Mouse (Mus musculus) midbrain, postnatal 0 days (tissue): ENCODE measurements around the gene Tbxa2r. TPM values are rescaled to one million over a fixed set of nuclear protein-coding genes. Genes with fewer than 3 reads are reported as not detected.

ENCODE experiments used
- ATAC-seq: fragments of 200-750 bp; cut with Nextera tagmentation; 2 replicates; pipeline ENCODE4 v1.8.0; 2017; ENCODE audit warnings: moderate number of reproducible peaks, mild to moderate bottlenecking, moderate TSS enrichment, moderate library complexity; ENCODE audit not compliant: low FRiP score
- DNase-seq: peaks from one replicate; pipeline ENCODE4 v3.0.0-alpha.2; 2015; ENCODE audit warnings: low spot score
- H3K27ac ChIP-seq: fragments of 300-500 bp; sonication (generic); 2 replicates; pipeline ENCODE4 v1.5.1; 2014; ENCODE audit warnings: low read depth, mild to moderate bottlenecking, low read length, mixed read lengths
- H3K27me3 ChIP-seq: fragments of 300-500 bp; sonication (generic); 2 replicates; pipeline ENCODE4 v1.6.1; 2014; ENCODE audit warnings: low read length, control low read depth, mixed read lengths; ENCODE audit not compliant: insufficient read depth
- H3K36me3 ChIP-seq: fragments of 300-500 bp; sonication (generic); 2 replicates; pipeline ENCODE4 v1.6.1; 2014; ENCODE audit warnings: low read length, control low read depth, mixed read lengths; ENCODE audit not compliant: insufficient read depth
- H3K4me1 ChIP-seq: fragments of 300-500 bp; sonication (generic); 2 replicates; pipeline ENCODE4 v1.6.1; 2014; ENCODE audit warnings: mild to moderate bottlenecking, control low read depth, antibody characterized with exemption, low read length, mixed read lengths; ENCODE audit not compliant: insufficient read depth
- H3K4me2 ChIP-seq: fragments of 300-500 bp; sonication (generic); 2 replicates; pipeline ENCODE4 v1.6.1; 2014; ENCODE audit warnings: low read depth, mild to moderate bottlenecking, low read length, mixed read lengths; ENCODE audit not compliant: poor library complexity, severe bottlenecking
- H3K4me3 ChIP-seq: fragments of 300-500 bp; sonication (generic); 2 replicates; pipeline ENCODE4 v1.5.1; 2014; ENCODE audit warnings: low read depth, mild to moderate bottlenecking, low read length, moderate library complexity
- H3K9ac ChIP-seq: fragments of 300-500 bp; sonication (generic); replicated peaks from 2 replicates; pipeline ENCODE4 v1.6.1; 2014; ENCODE audit warnings: mild to moderate bottlenecking, low read length, moderate library complexity, mixed read lengths; ENCODE audit not compliant: poor library complexity, severe bottlenecking
- H3K9me3 ChIP-seq: fragments of 300-500 bp; sonication (generic); 2 replicates; pipeline ENCODE4 v1.6.1; 2016; ENCODE audit warnings: low read length, control low read depth
- CTCF ChIP-seq: IDR thresholded peaks from 2 replicates; pipeline ENCODE4 v1.5.1; 2016; ENCODE audit warnings: antibody characterized with exemption, mild to moderate bottlenecking
- WGBS: fragments of 180-500 bp; shearing (Covaris S2); extraction: QIAGEN DNeasy Blood & Tissue Kit; methylation state at CpG from one replicate; pipeline ENCODE4 v1.1.7; 2014; 5-methylcytosine and 5-hydroxymethylcytosine counted together
- polyA plus RNA-seq: library from polyadenylated mRNA; unstranded; fragments of >200 nt; fragmentation: Nextera tagmentation; extraction: Ambion mirVana; gene quantifications from 2 replicates; pipeline ENCODE4 v1.2.1, GENCODE M21; 2015
- total RNA-seq: library from RNA; depleted of rRNA; stranded (reverse); fragments of >200 nt; gene quantifications from 2 replicates; pipeline ENCODE4 v1.2.3, GENCODE M21; 2014; rRNA removed

Tbxa2r gene
- total RNA-seq: 4.3 and 7.0 TPM in 2 replicates
- polyA plus RNA-seq: 3.8 and 4.7 TPM in 2 replicates

- Histone ChIP-seq H3K4me3 (no peak within 1 kb of the TSS), H3K4me2 (no peak within 1 kb of the TSS), H3K27ac (no peak within 1 kb of the TSS), H3K27me3 (peaks cover 11% of the 10 kb centered on the region), H3K36me3 (peaks cover 43% of the 10 kb centered on the region), H3K4me1 (no peaks in the 10 kb centered on the region), H3K9me3 (no peaks in the 10 kb centered on the region), H3K9ac (no peak within 1 kb of the TSS)
- DNase-seq: no peak
- no peak for ATAC-seq
- WGBS: 14% methylated on average over 10 of the region's 10 CpGs
- TF ChIP-seq CTCF: no peak
Measured at GRCm38 (mm10) chr10:81328386-81328785, at the start of gene Tbxa2r. Tbxa2r (plus strand) TSS chr10:81328731.

- no peak for TF ChIP-seq CTCF
- 48% methylated on average over 10 of the region's 10 CpGs for WGBS
- no peaks in the 10 kb centered on the region for H3K27me3 ChIP-seq
Measured at GRCm38 (mm10) chr10:81279496-81279895, 49.0 kb upstream of the Tbxa2r start.

GRCm38 (mm10) chr10:81284189-81284588, 44.3 kb upstream of the Tbxa2r start:
- H3K36me3 ChIP-seq: no peaks in the 10 kb centered on the region
- ATAC-seq: no peak
- DNase-seq: no peak
- H3K27ac ChIP-seq: no peak overlapping the region
- 65% methylated on average over 6 of the region's 6 CpGs for WGBS
- no peaks in the 10 kb centered on the region for H3K4me1 ChIP-seq
- no peak overlapping the region for H3K4me3 ChIP-seq
- H3K27me3 ChIP-seq: no peaks in the 10 kb centered on the region
- H3K4me2 ChIP-seq: no peak overlapping the region
- no peak for TF ChIP-seq CTCF
- no peaks in the 10 kb centered on the region for H3K9me3 ChIP-seq
- no peak overlapping the region for H3K9ac ChIP-seq

More at GRCm38 (mm10) chr10:81279496-81279895, 49.0 kb upstream of the Tbxa2r start:
- no peak overlapping the region for H3K27ac ChIP-seq
- no peaks in the 10 kb centered on the region for H3K4me1 ChIP-seq
- ATAC-seq (no peak), DNase-seq (no peak)
- H3K4me2 ChIP-seq: no peak overlapping the region
- no peak overlapping the region for H3K4me3 ChIP-seq
- H3K9ac ChIP-seq: no peak overlapping the region
- no peaks in the 10 kb centered on the region for H3K9me3 ChIP-seq
- H3K36me3 ChIP-seq: no peaks in the 10 kb centered on the region

GRCm38 (mm10) chr10:81284719-81285118, 43.8 kb upstream of the Tbxa2r start:
- peak overlapping the region; percentile 70 for H3K4me2 ChIP-seq
- DNase-seq: no peak
- no peaks in the 10 kb centered on the region for H3K4me1 ChIP-seq
- no peaks in the 10 kb centered on the region for H3K36me3 ChIP-seq
- H3K9ac ChIP-seq: no peak overlapping the region
- ATAC-seq: no peak
- no peak for TF ChIP-seq CTCF
- H3K9me3 ChIP-seq: no peaks in the 10 kb centered on the region
- H3K27me3 ChIP-seq: no peaks in the 10 kb centered on the region
- 15% methylated on average over 17 of the region's 17 CpGs for WGBS
- no peak overlapping the region for H3K4me3 ChIP-seq
- H3K27ac ChIP-seq: no peak overlapping the region

GRCm38 (mm10) chr10:81285694-81286450, 42.7 kb upstream of the Tbxa2r start:
- Histone ChIP-seq H3K9ac (peak overlapping the region; percentile 45), H3K9me3 (no peaks in the 10 kb centered on the region), H3K36me3 (no peaks in the 10 kb centered on the region), H3K4me1 (no peaks in the 10 kb centered on the region), H3K27ac (no peak overlapping the region), H3K4me2 (peak overlapping the region; percentile 70), H3K4me3 (peak overlapping the region; percentile 41), H3K27me3 (no peaks in the 10 kb centered on the region)
- ATAC-seq (peak; percentile 56), DNase-seq (peak; percentile 87)
- TF ChIP-seq CTCF: no peak
- 3% methylated on average over 53 of the region's 54 CpGs for WGBS

DNA sequence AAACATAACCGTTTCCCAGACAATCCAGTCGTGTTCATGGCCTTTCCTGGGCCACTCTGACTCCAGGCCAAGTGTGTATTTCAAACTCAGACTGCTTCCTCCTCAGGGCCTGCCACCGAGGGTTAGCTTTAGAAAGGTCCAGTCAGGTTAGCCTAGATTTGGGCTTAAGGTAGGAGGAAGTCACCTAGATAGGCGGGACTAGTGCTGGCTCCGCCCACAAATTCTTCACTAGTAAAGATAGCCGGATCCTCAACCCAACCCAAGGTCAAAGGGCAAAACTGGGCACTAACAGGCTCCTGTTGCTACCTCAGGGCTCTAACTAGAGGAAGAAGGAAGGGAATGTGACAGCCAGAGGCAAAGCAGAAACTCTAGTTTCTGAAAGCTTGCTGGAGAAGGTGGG, 41.9 kb upstream of the Tbxa2r start:
- H3K9me3 ChIP-seq: no peaks in the 10 kb centered on the region
- ATAC-seq (no peak), DNase-seq (no peak)
- no peak overlapping the region for H3K9ac ChIP-seq
- H3K4me1 ChIP-seq: no peaks in the 10 kb centered on the region
- no peaks in the 10 kb centered on the region for H3K36me3 ChIP-seq
- WGBS: 50% methylated on average over 6 of the region's 6 CpGs
- H3K27ac ChIP-seq: no peak overlapping the region
- H3K4me3 ChIP-seq: no peak overlapping the region
- no peak overlapping the region for H3K4me2 ChIP-seq
- no peak for TF ChIP-seq CTCF
- no peaks in the 10 kb centered on the region for H3K27me3 ChIP-seq
